Mouse (Mus musculus): ENCODE data around the gene Dmac2. TPM values are rescaled to one million over a fixed set of nuclear protein-coding genes. Genes with fewer than 3 reads are reported as not detected.

Dmac2 gene
- polyA plus RNA-seq, 1 experiment: 86.2 TPM

DNA sequence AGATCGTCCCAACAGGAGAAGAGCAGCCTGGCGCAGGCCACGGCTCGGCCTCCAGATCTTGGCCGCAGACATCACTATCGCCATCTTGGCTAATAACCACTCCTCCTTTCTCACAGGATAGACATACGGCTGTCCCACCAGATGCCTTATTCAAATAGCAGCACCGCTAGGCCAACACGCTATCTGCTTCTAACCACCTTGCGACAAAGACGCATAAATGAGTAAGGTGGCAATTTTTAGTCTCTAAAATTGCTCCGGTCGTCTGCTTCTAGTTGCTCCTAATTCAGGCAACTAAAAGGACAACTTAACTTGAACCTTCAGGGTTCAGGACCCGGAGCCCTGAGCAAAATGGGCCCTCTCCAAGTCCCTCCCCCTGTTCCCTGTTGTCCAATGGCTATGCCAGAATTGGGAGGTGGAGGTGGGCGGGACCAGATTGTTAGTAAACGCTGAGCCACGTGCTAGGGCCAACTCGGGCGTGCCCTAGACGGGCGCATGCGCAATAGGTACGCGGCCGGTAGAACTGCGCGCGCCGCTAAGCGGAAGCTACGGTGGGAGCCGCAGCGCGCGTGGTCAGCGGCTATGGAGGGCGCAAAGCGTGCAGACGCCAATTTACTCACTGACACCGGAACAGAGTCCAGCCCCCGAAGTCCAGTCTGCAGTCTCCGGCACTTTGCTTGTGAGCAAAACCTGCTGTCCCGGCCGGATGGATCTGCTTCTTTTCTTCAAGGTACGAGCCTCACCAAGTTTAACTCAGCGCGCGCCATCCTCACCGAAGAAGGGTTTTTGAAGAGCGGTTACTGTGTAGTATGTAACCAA is 39.7 kb downstream of the Dmac2 start, which contains the start of the genes Bckdha and Exosc5:
Gene Bckdha (minus strand): TSS at position 325 of the 816 bp plus-strand sequence.
Gene Exosc5 (plus strand): TSS at position 508 of the 816 bp plus-strand sequence.
- Histone ChIP-seq H3K27ac (ENCODE audit: control insufficient read depth, insufficient read depth, low read length) (no peak within 1 kb of the TSS), H3K27me3 (ENCODE audit: control insufficient read depth, insufficient read depth, low read length) (no peaks in the 10 kb centered on the region), H3K36me3 (ENCODE audit: control insufficient read depth, insufficient read depth, low read length) (no peaks in the 10 kb centered on the region; the same call in 1 of the 2 replicates), H3K4me1 (replicated peaks; ENCODE audit: control insufficient read depth, insufficient read depth, low read length) (peaks cover 8% of the 10 kb centered on the region), H3K4me3 (ENCODE audit: control insufficient read depth, insufficient read depth, low read length) (peak within 1 kb of the TSS; percentile 88)
- under 1% methylated on average over 50 of the region's 50 CpGs for WGBS
- TF ChIP-seq CTCF (IDR thresholded peaks at IDR 0.05; ENCODE audit: borderline replicate concordance, control insufficient read depth, extremely low read depth, insufficient read depth, low read length, poor library complexity): peak; percentile 60; the same call in 1 of the 2 replicates
- TF ChIP-seq POLR2A (IDR thresholded peaks at IDR 0.05; ENCODE audit: control insufficient read depth, extremely low read depth, insufficient read depth, low read length, poor library complexity): peak; percentile 70; the same call in 1 of the 2 replicates
- DNase-seq: peak; percentile 99

- H3K27ac ChIP-seq (ENCODE audit: control insufficient read depth, insufficient read depth, low read length): no peak overlapping the region
- H3K4me1 ChIP-seq (replicated peaks; ENCODE audit: control insufficient read depth, insufficient read depth, low read length): no peaks in the 10 kb centered on the region
- WGBS: 98% methylated on average over 8 of the region's 8 CpGs
- H3K27me3 ChIP-seq (ENCODE audit: control insufficient read depth, insufficient read depth, low read length): no peaks in the 10 kb centered on the region
- no peak for DNase-seq
- H3K4me3 ChIP-seq (ENCODE audit: control insufficient read depth, insufficient read depth, low read length): no peak overlapping the region
- TF ChIP-seq CTCF (IDR thresholded peaks at IDR 0.05; ENCODE audit: borderline replicate concordance, control insufficient read depth, extremely low read depth, insufficient read depth, low read length, poor library complexity): no peak
- no peak for TF ChIP-seq POLR2A (IDR thresholded peaks at IDR 0.05; ENCODE audit: control insufficient read depth, extremely low read depth, insufficient read depth, low read length, poor library complexity)
- peaks cover 39% of the 10 kb centered on the region for H3K36me3 ChIP-seq (ENCODE audit: control insufficient read depth, insufficient read depth, low read length)
Measured at GRCm38 (mm10) chr7:25666381-25666780, 47.2 kb downstream of the Dmac2 start.

GRCm38 (mm10) chr7:25669158-25669557 is 49.9 kb downstream of the Dmac2 start:
- no peak overlapping the region for H3K4me3 ChIP-seq (ENCODE audit: control insufficient read depth, insufficient read depth, low read length)
- WGBS: 96% methylated on average over 10 of the region's 10 CpGs
- peaks cover 38% of the 10 kb centered on the region for H3K36me3 ChIP-seq (ENCODE audit: control insufficient read depth, insufficient read depth, low read length)
- peaks cover under 1% of the 10 kb centered on the region; the same call in 1 of the 2 replicates for H3K4me1 ChIP-seq (replicated peaks; ENCODE audit: control insufficient read depth, insufficient read depth, low read length)
- TF ChIP-seq POLR2A (IDR thresholded peaks at IDR 0.05; ENCODE audit: control insufficient read depth, extremely low read depth, insufficient read depth, low read length, poor library complexity) (no peak), CTCF (IDR thresholded peaks at IDR 0.05; ENCODE audit: borderline replicate concordance, control insufficient read depth, extremely low read depth, insufficient read depth, low read length, poor library complexity) (no peak)
- no peak for DNase-seq
- no peak overlapping the region for H3K27ac ChIP-seq (ENCODE audit: control insufficient read depth, insufficient read depth, low read length)
- H3K27me3 ChIP-seq (ENCODE audit: control insufficient read depth, insufficient read depth, low read length): no peaks in the 10 kb centered on the region

GRCm38 (mm10) chr7:25669631-25670030 is 50.4 kb downstream of the Dmac2 start:
- peaks cover 5% of the 10 kb centered on the region for H3K4me1 ChIP-seq (replicated peaks; ENCODE audit: control insufficient read depth, insufficient read depth, low read length)
- no peak overlapping the region for H3K27ac ChIP-seq (ENCODE audit: control insufficient read depth, insufficient read depth, low read length)
- WGBS: 92% methylated on average over 9 of the region's 9 CpGs
- no peaks in the 10 kb centered on the region; the same call in 1 of the 2 replicates for H3K27me3 ChIP-seq (ENCODE audit: control insufficient read depth, insufficient read depth, low read length)
- no peak for DNase-seq
- peaks cover 33% of the 10 kb centered on the region for H3K36me3 ChIP-seq (ENCODE audit: control insufficient read depth, insufficient read depth, low read length)
- no peak overlapping the region for H3K4me3 ChIP-seq (ENCODE audit: control insufficient read depth, insufficient read depth, low read length)
- TF ChIP-seq POLR2A (IDR thresholded peaks at IDR 0.05; ENCODE audit: control insufficient read depth, extremely low read depth, insufficient read depth, low read length, poor library complexity): no peak
- no peak for TF ChIP-seq CTCF (IDR thresholded peaks at IDR 0.05; ENCODE audit: borderline replicate concordance, control insufficient read depth, extremely low read depth, insufficient read depth, low read length, poor library complexity)

DNA sequence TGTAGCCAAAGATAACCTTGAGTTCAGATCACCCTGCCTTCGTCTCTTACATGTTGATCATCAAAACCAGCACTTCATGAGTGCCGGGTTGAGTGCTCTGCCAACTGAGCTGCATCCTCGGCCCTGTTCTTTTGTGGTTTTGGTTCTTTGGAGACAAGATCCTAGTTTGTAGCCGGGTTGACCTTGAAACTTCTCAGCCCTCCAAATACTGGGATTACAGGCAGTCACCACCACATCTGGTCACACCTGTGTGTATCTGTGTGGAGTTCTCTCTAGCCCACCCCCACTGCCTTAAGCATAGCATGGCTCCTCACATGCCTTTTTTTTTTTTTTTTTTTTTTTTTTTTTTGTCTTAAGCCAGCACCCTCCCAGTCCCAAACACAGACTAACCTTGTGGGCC is 50.9 kb downstream of the Dmac2 start:
- WGBS: 96% methylated on average over 4 of the region's 4 CpGs
- no peak overlapping the region for H3K4me3 ChIP-seq (ENCODE audit: control insufficient read depth, insufficient read depth, low read length)
- no peak for DNase-seq
- peaks cover 10% of the 10 kb centered on the region for H3K4me1 ChIP-seq (replicated peaks; ENCODE audit: control insufficient read depth, insufficient read depth, low read length)
- TF ChIP-seq POLR2A (IDR thresholded peaks at IDR 0.05; ENCODE audit: control insufficient read depth, extremely low read depth, insufficient read depth, low read length, poor library complexity) (no peak), CTCF (IDR thresholded peaks at IDR 0.05; ENCODE audit: borderline replicate concordance, control insufficient read depth, extremely low read depth, insufficient read depth, low read length, poor library complexity) (no peak)
- no peaks in the 10 kb centered on the region; the same call in 1 of the 2 replicates for H3K27me3 ChIP-seq (ENCODE audit: control insufficient read depth, insufficient read depth, low read length)
- H3K27ac ChIP-seq (ENCODE audit: control insufficient read depth, insufficient read depth, low read length): no peak overlapping the region
- peaks cover 30% of the 10 kb centered on the region for H3K36me3 ChIP-seq (ENCODE audit: control insufficient read depth, insufficient read depth, low read length)

DNA sequence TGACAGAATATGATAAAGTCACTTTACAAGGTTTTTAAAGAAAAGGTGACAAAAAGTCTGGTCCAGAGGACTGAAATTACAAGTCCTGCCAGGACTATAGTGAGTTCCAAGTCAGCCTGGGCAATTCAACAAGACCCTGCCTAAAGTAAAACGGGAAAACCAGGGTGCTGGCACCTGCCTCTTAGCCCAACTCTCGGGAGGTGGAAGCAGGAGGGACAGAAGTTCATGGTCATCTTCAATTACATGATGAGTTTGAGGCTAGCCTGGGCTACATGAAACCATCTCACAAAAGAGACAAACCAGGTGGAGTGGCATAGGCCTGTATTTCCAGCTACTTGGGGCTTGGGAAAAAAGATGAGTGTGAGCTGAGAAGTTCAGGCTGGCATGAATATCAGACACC is 52.5 kb downstream of the Dmac2 start:
- Histone ChIP-seq H3K4me3 (ENCODE audit: control insufficient read depth, insufficient read depth, low read length) (no peak overlapping the region), H3K4me1 (replicated peaks; ENCODE audit: control insufficient read depth, insufficient read depth, low read length) (peaks cover 10% of the 10 kb centered on the region), H3K27me3 (ENCODE audit: control insufficient read depth, insufficient read depth, low read length) (no peaks in the 10 kb centered on the region; the same call in 1 of the 2 replicates), H3K36me3 (ENCODE audit: control insufficient read depth, insufficient read depth, low read length) (peaks cover 14% of the 10 kb centered on the region), H3K27ac (ENCODE audit: control insufficient read depth, insufficient read depth, low read length) (no peak overlapping the region)
- DNase-seq: no peak
- WGBS: 95% methylated on average over 2 of the region's 2 CpGs
- TF ChIP-seq POLR2A (IDR thresholded peaks at IDR 0.05; ENCODE audit: control insufficient read depth, extremely low read depth, insufficient read depth, low read length, poor library complexity) (no peak), CTCF (IDR thresholded peaks at IDR 0.05; ENCODE audit: borderline replicate concordance, control insufficient read depth, extremely low read depth, insufficient read depth, low read length, poor library complexity) (no peak)

All from thymus, adult 2 months (tissue).